Mouse (Mus musculus): ENCODE measurements around the gene Olfr645.
A peak's percentile ranks its signal among the peaks of the same experiment; 100 is the strongest.

Olfr645 gene

GRCm38 (mm10) chr7:104085365-104085764 lies at the start of gene Olfr645:
Olfr645 (minus strand) TSS chr7:104085465.
- no peak for DNase-seq (ENCODE audit: low spot score)

- no peak for DNase-seq (ENCODE audit: low spot score)
Observed at GRCm38 (mm10) chr7:104129726-104130125, 44.5 kb upstream of the Olfr645 start, which contains the start of gene Ubqln5. Ubqln5 (minus strand) TSS chr7:104129826.

DNA sequence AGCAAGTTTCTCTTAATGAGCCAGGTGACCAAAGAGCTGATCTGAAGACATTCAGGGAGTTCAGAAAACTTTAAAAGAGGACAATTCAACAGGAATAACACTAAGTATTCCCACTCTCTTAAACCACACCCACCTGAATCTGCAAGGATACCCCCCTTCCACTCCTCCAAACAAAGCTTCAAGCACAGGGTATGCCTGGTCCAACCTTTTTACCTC lies 19.4 kb upstream of the Olfr645 start, which contains the start of gene Olfr646:
Gene Olfr646 (plus strand): TSS at position 117 of the 216 bp plus-strand sequence.
- DNase-seq (ENCODE audit: low spot score), result no peak

GRCm38 (mm10) chr7:104103913-104104756 lies 18.9 kb upstream of the Olfr645 start:
- DNase-seq (ENCODE audit: low spot score), result peak; percentile 9

GRCm38 (mm10) chr7:104071769-104072168 lies 13.5 kb downstream of the Olfr645 start, which contains the start of gene Olfr644:
Olfr644 (minus strand) TSS chr7:104071869.
- DNase-seq (ENCODE audit: low spot score), result no peak

- DNase-seq (ENCODE audit: low spot score), result no peak
Observed at GRCm38 (mm10) chr7:104061345-104061744, 23.9 kb downstream of the Olfr645 start, which contains the start of gene 4930516K23Rik. 4930516K23Rik (minus strand) TSS chr7:104061445.

- no peak for DNase-seq (ENCODE audit: low spot score)
Observed at GRCm38 (mm10) chr7:104059215-104059614, 26.1 kb downstream of the Olfr645 start.

- no peak for DNase-seq (ENCODE audit: low spot score)
Observed at GRCm38 (mm10) chr7:104052566-104052965, 32.7 kb downstream of the Olfr645 start, which contains the start of gene Olfr642. Olfr642 (minus strand) TSS chr7:104052666.

GRCm38 (mm10) chr7:104050745-104051144 lies 34.5 kb downstream of the Olfr645 start:
- DNase-seq (ENCODE audit: low spot score), result no peak

GRCm38 (mm10) chr7:104035145-104035544 lies 50.1 kb downstream of the Olfr645 start, which contains the start of gene Olfr641:
Olfr641 (plus strand) TSS chr7:104035445.
- no peak for DNase-seq (ENCODE audit: low spot score)
